Mouse (Mus musculus): ENCODE data around the gene Kctd17. TPM values are rescaled to one million over a fixed set of nuclear protein-coding genes. Genes with fewer than 3 reads are reported as not detected.

Gene Kctd17
- polyA plus RNA-seq, 1 experiment, result 52.9 TPM

- H3K27me3 ChIP-seq (ENCODE audit: control insufficient read depth, insufficient read depth, low read length), result peaks cover 5% of the 10 kb centered on the region
- TF ChIP-seq CTCF (IDR thresholded peaks at IDR 0.05; ENCODE audit: extremely low read depth, insufficient read length, insufficient replicate concordance, low read depth, low read length), result no peak
- 95% methylated on average over 1 of the region's 1 CpGs for WGBS
- no peak overlapping the region for H3K4me3 ChIP-seq (ENCODE audit: low read depth, low read length)
- peaks cover 9% of the 10 kb centered on the region; the same call in 1 of the 2 replicates for H3K4me1 ChIP-seq (ENCODE audit: control insufficient read depth, insufficient read depth, insufficient read length, low read length)
- no peak overlapping the region for H3K27ac ChIP-seq (ENCODE audit: insufficient read depth, low read depth, low read length)
- no peaks in the 10 kb centered on the region for H3K36me3 ChIP-seq (ENCODE audit: control insufficient read depth, insufficient read depth, low read length)
These were observed 42.8 kb upstream of the Kctd17 start for GRCm38 (mm10) chr15:78385564-78385963.

- 68% methylated on average over 3 of the region's 3 CpGs for WGBS
These were observed 37.5 kb upstream of the Kctd17 start for GRCm38 (mm10) chr15:78390855-78391254.

GRCm38 (mm10) chr15:78395478-78395962 is 32.8 kb upstream of the Kctd17 start, which contains the start of gene Tex33:
TSS of gene Tex33 (minus strand) at chr15:78395912.
- no peaks in the 10 kb centered on the region for H3K4me1 ChIP-seq (ENCODE audit: control insufficient read depth, insufficient read depth, insufficient read length, low read length)
- TF ChIP-seq CTCF (IDR thresholded peaks at IDR 0.05; ENCODE audit: extremely low read depth, insufficient read length, insufficient replicate concordance, low read depth, low read length) (no peak), POLR2A (IDR thresholded peaks at IDR 0.05; ENCODE audit: low read depth, low read length) (no peak)
- H3K4me3 ChIP-seq (ENCODE audit: low read depth, low read length), result no peak within 1 kb of the TSS
- WGBS, result 37% methylated on average over 8 of the region's 8 CpGs
- no peak within 1 kb of the TSS for H3K27ac ChIP-seq (ENCODE audit: insufficient read depth, low read depth, low read length)
- no peaks in the 10 kb centered on the region for H3K36me3 ChIP-seq (ENCODE audit: control insufficient read depth, insufficient read depth, low read length)
- 0 out of 2 replicates have a peak, but pooled peaks cover 4% of the 10 kb centered on the region for H3K27me3 ChIP-seq (ENCODE audit: control insufficient read depth, insufficient read depth, low read length)

More at GRCm38 (mm10) chr15:78390855-78391254, 37.5 kb upstream of the Kctd17 start:
- H3K27ac ChIP-seq (ENCODE audit: insufficient read depth, low read depth, low read length), result no peak overlapping the region
- TF ChIP-seq CTCF (IDR thresholded peaks at IDR 0.05; ENCODE audit: extremely low read depth, insufficient read length, insufficient replicate concordance, low read depth, low read length), result no peak
- no peak for TF ChIP-seq POLR2A (IDR thresholded peaks at IDR 0.05; ENCODE audit: low read depth, low read length)
- 0 out of 2 replicates have a peak, but pooled peaks cover 7% of the 10 kb centered on the region for H3K27me3 ChIP-seq (ENCODE audit: control insufficient read depth, insufficient read depth, low read length)
- H3K36me3 ChIP-seq (ENCODE audit: control insufficient read depth, insufficient read depth, low read length), result no peaks in the 10 kb centered on the region
- no peaks in the 10 kb centered on the region for H3K4me1 ChIP-seq (ENCODE audit: control insufficient read depth, insufficient read depth, insufficient read length, low read length)
- H3K4me3 ChIP-seq (ENCODE audit: low read depth, low read length), result no peak overlapping the region

GRCm38 (mm10) chr15:78401345-78401744 is 27.0 kb upstream of the Kctd17 start:
- TF ChIP-seq POLR2A (IDR thresholded peaks at IDR 0.05; ENCODE audit: low read depth, low read length), result no peak
- no peaks in the 10 kb centered on the region for H3K27me3 ChIP-seq (ENCODE audit: control insufficient read depth, insufficient read depth, low read length)
- no peak overlapping the region for H3K27ac ChIP-seq (ENCODE audit: insufficient read depth, low read depth, low read length)
- no peaks in the 10 kb centered on the region for H3K36me3 ChIP-seq (ENCODE audit: control insufficient read depth, insufficient read depth, low read length)
- 84% methylated on average over 6 of the region's 6 CpGs for WGBS
- peaks cover 26% of the 10 kb centered on the region; the same call in 1 of the 2 replicates for H3K4me1 ChIP-seq (ENCODE audit: control insufficient read depth, insufficient read depth, insufficient read length, low read length)
- no peak overlapping the region for H3K4me3 ChIP-seq (ENCODE audit: low read depth, low read length)

- WGBS, result 39% methylated on average over 4 of the region's 4 CpGs
- Histone ChIP-seq H3K27me3 (ENCODE audit: control insufficient read depth, insufficient read depth, low read length) (no peaks in the 10 kb centered on the region), H3K36me3 (ENCODE audit: control insufficient read depth, insufficient read depth, low read length) (no peaks in the 10 kb centered on the region), H3K4me1 (ENCODE audit: control insufficient read depth, insufficient read depth, insufficient read length, low read length) (peaks cover 26% of the 10 kb centered on the region; the same call in 1 of the 2 replicates), H3K4me3 (ENCODE audit: low read depth, low read length) (no peak overlapping the region), H3K27ac (ENCODE audit: insufficient read depth, low read depth, low read length) (no peak overlapping the region)
- TF ChIP-seq CTCF (IDR thresholded peaks at IDR 0.05; ENCODE audit: extremely low read depth, insufficient read length, insufficient replicate concordance, low read depth, low read length), result no peak
- TF ChIP-seq POLR2A (IDR thresholded peaks at IDR 0.05; ENCODE audit: low read depth, low read length), result no peak
These were observed 26.4 kb upstream of the Kctd17 start for GRCm38 (mm10) chr15:78401921-78402320.

- Histone ChIP-seq H3K27ac (ENCODE audit: insufficient read depth, low read depth, low read length) (no peak overlapping the region), H3K36me3 (ENCODE audit: control insufficient read depth, insufficient read depth, low read length) (no peaks in the 10 kb centered on the region), H3K4me3 (ENCODE audit: low read depth, low read length) (no peak overlapping the region), H3K27me3 (ENCODE audit: control insufficient read depth, insufficient read depth, low read length) (no peaks in the 10 kb centered on the region), H3K4me1 (ENCODE audit: control insufficient read depth, insufficient read depth, insufficient read length, low read length) (peaks cover 28% of the 10 kb centered on the region; the same call in 1 of the 2 replicates)
- WGBS, result 28% methylated on average over 7 of the region's 7 CpGs
- TF ChIP-seq POLR2A (IDR thresholded peaks at IDR 0.05; ENCODE audit: low read depth, low read length) (no peak), CTCF (IDR thresholded peaks at IDR 0.05; ENCODE audit: extremely low read depth, insufficient read length, insufficient replicate concordance, low read depth, low read length) (no peak)
These were observed 25.9 kb upstream of the Kctd17 start for GRCm38 (mm10) chr15:78402423-78402822.

DNA sequence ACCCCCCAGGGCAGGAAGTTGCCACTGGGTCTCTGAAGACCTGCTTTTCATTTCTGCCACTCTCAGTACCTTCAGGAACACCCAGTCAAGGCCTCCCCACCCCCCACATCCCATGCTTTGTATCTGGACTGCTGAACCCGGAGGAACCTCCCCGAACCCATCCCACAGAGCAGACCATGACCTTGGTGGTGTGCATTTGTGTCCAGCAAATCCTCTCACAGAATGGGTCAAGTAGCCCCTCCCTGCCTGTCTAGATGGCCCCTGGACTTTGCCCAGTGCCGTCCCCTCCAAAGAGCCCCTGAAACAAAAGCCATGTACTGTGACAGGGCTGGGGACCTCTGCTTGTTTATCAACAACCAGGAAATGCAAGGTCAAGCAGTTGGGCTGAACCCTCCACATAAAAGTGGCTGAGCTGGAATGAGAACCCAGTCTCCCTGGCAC is 25.0 kb upstream of the Kctd17 start:
- Histone ChIP-seq H3K4me1 (ENCODE audit: control insufficient read depth, insufficient read depth, insufficient read length, low read length) (peaks cover 31% of the 10 kb centered on the region; the same call in 1 of the 2 replicates), H3K27ac (ENCODE audit: insufficient read depth, low read depth, low read length) (no peak overlapping the region; the same call in 1 of the 2 replicates), H3K4me3 (ENCODE audit: low read depth, low read length) (no peak overlapping the region), H3K36me3 (ENCODE audit: control insufficient read depth, insufficient read depth, low read length) (no peaks in the 10 kb centered on the region), H3K27me3 (ENCODE audit: control insufficient read depth, insufficient read depth, low read length) (no peaks in the 10 kb centered on the region)
- no peak for TF ChIP-seq POLR2A (IDR thresholded peaks at IDR 0.05; ENCODE audit: low read depth, low read length)
- TF ChIP-seq CTCF (IDR thresholded peaks at IDR 0.05; ENCODE audit: extremely low read depth, insufficient read length, insufficient replicate concordance, low read depth, low read length), result no peak
- WGBS, result 27% methylated on average over 3 of the region's 3 CpGs

All from small intestine, adult 2 months (tissue).